Mouse (Mus musculus) embryo, embryonic 11.5 days (tissue): Measurements from ENCODE around the gene Gatad2a.
"Not testable (repeated sequence)": the region's sequence is repeated elsewhere in the genome, so short reads cannot be mapped to it uniquely, and the experiment has no call there.

Experiments
- DNase-seq: peaks from one replicate; pipeline ENCODE4 v3.0.0-alpha.2; 2012; ENCODE audit warnings: low read depth, low spot score

The Gatad2a gene

DNA sequence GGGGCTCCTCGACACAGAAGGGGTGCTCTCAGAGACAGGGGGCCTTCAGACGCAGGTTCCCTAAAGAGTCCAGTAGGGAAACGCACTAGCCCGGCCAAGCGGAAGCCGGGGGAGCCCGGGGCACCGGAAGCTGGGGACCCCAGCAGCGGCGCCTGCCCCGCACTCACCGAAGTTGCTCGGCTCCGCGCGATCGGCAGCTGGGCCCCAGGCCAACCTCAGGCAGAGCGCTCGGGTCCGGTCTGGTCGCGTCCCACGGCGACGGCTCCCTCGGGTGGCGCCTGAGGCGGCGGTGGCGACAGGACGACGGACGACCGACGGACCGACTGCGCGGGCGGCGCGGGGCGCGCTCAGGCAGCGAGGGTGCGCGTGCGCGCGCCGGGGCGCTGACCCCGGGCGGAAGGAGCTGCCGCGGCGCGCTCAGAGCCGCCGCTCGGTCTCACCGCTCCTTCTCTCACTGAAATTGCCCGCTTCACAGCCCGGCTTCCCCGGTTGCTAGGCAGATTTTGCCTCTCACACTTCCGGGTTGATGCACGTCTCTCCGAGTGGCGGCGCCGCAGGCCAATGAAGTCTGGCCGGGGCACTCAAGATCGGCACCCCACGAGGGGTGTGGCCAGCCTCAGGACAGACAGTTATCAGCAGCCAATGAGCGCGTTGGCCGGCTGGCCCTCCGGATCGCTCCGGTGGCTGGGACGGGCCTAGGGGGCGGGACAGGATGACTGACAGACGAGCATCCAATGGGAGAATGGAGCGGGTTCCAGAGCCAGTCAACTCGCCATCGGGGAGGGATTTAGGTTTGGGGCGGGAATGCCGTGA is at the start of gene Gatad2a:
TSS of gene Gatad2a (minus strand) at position 609 of the 813 bp plus-strand sequence.
- peak; percentile 99 for DNase-seq

DNA sequence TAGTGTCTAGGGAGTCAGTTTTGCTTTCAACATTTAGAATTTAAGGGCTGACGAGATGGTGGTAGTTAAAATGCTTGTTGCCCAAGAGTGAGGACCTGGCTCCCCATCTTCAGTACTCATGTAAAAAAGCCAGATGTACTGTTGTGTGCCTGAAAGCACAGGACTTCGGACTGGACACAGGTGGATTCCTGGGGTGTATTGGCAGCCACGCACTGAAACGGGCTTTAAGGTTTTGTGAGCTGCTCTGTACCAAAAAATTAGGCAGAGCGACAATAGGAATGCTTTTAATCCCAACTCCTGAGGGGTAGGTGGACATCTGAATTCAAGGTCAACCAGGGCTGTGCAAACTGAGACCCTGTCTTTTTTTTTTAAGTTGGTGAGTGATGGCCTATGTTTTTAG is 47.8 kb upstream of the Gatad2a start:
- no peak for DNase-seq

GRCm38 (mm10) chr8:70042583-70043455 is 46.6 kb upstream of the Gatad2a start, which contains the start of the genes Mau2 and Sugp1:
Mau2 (minus strand) TSS chr8:70042734.
Sugp1 (plus strand) TSS chr8:70042813.
- DNase-seq: peak; percentile 95

DNA sequence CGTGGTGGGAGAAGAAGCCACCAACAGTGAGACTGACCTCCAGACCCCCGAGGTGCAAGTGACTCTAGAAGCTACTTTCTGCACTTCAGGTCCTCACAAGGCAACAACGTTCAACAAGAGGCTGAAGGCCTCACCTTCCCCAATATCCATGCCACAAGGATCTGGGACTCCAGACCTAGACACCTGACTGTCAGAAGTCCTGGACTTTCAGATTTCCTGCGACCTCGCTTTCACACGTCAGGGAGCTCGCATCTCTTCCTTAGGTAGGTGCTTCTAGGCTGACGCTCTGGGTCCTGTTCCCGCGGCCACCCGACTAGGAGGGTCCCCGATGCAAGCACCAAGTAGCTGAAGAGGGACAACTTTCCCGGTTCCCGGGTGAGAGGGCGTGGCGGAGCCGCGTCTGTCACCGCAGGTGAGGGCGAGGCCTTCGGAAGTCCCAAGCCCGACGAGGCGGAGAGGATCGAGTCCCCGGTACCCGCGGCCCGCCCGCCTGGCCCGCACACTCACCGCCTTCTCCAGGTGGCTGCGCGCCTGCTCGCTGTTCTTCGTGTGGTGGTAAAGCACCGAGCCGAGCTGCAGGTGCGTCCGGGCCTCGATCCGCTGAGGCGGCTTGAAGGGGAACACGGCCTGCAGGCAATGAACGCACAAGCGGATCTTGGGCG is 45.8 kb upstream of the Gatad2a start:
- no peak for DNase-seq

DNA sequence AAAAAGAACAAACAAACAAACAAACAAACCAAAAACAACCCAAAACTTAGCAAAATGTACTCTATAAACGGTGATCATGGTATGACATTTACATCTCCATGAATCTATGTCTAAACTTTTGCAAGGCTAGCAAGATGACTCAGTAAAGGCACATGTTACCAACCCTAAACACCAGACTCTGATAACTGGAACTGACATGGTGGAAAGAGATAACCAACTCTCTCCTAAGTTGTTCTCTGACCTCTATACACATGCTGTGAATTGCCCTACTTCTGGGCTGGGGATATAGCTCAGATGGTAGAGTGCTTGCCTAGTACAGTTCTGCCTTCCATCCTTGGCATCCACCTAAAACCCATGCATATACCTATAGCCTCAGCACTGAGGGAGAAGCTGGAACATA is 41.8 kb upstream of the Gatad2a start:
- no peak for DNase-seq

DNA sequence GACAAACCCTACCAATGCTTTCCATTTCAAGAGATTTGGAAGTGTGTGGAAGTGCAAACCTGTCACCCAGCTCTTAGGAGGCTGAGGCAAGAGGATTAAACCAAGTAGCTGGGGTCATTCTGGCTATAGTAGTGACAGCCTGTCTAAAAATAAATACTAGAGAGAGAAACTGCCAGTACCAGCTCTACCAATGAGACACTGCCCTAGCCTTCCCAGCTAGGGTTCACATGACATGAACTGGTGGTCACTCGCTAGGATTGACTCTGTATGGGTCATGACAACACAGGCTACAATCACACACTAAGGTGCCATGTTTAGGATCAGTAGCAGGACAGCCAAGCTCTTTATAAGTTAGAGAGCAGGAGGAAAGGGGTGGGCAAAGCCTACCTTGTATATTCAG is 34.1 kb upstream of the Gatad2a start:
- no peak for DNase-seq

DNA sequence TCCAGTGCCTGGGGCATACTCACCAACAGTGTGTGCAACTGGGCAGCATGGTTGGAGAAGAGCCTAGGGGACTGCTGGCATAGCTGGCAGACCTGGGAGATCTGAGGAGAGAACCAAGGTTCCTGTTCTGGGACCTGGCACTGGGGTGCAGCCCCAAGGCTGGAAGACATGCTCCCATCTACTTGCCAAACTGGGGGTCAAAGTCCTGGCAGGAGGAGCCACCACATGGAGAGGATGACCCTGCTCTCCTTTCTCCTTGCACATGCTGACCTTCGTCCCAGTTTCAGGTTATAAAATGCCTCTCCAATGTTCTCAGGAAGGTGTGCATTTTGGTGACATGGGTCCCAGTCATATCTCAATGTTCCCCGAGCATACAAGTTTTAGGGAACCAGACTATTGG is 30.0 kb upstream of the Gatad2a start:
- no peak for DNase-seq

DNA sequence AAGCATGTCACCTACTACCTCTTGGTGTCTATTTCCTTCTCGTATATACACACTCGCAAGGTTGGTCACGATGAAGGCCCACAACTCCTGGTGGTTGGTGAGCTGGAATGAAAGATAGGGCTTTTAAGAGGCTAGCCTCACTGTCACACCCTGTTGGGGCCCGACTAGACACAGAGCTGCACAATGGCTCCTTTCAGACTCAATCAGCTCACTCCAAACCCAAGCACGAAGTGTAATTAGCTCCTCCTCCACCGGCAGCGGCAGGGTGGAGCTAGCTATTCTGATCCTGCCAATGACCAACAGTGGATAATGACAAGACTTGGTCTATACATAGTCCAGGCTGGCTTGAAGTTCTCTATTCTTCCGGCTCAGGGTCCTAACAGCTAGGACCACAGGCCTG is 27.4 kb upstream of the Gatad2a start:
- DNase-seq: no peak

DNA sequence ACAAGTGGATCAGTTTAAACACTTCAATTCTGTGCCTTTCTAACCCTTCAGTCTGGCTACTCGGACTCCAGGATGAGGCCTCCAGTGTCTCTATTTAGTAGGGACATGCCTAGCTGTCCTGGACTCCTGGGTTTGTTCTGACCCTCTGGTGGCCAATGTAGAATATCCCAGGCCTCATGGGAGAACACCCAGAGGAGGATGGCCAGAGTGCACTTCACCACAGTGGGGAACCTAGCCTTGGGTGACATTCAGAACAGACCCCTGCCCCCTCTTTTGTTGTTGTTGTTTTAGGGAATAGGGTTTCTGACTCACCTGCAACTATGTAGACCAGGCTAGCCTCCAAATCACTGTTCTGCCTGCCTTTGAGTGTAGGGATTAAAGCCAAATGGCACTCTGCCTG is 18.8 kb upstream of the Gatad2a start:
- no peak for DNase-seq

- DNase-seq: no peak
Observed at GRCm38 (mm10) chr8:70012763-70013162, 16.6 kb upstream of the Gatad2a start.

- DNase-seq: no peak
Observed at GRCm38 (mm10) chr8:70012350-70012749, 16.2 kb upstream of the Gatad2a start.

DNA sequence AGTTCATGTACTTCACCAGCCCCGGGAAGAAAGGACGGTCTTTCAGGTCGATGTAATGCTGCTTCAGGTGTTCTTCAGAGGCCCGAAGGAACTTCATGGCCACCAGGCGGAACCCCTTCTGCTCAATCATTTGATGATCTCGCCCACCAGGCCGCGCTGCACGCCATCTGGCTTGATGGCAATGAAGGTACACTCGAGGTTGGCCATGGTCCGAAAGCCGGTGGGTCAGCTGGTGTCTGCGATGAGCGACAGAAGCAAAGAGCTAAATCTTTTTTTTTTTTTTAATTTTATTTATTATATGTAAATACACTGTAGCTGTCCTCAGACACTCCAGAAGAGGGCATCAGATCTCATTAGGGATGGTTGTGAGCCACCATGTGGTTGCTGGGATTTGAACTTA is 14.6 kb upstream of the Gatad2a start:
- not testable (repeated sequence) for DNase-seq

DNA sequence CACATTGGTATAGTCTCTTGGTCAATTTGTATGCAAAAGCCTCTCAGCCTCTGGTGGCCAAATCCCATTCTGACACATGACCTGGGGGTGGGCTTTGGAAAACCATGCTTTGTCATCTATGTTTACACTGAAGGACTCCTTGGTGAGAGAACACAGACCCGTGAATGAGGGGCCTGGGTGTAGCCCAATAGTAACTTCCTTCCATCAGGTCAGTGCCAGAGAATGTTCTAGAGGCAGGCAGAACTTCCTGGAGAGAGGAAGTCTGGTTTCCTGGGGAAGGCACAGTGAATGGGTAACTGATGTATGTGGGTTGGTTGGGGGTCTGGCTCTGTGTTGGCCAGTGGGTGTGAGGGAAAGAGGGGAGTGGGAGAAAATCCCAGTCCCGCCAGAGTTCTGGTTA is 9.0 kb upstream of the Gatad2a start:
- DNase-seq: no peak

DNA sequence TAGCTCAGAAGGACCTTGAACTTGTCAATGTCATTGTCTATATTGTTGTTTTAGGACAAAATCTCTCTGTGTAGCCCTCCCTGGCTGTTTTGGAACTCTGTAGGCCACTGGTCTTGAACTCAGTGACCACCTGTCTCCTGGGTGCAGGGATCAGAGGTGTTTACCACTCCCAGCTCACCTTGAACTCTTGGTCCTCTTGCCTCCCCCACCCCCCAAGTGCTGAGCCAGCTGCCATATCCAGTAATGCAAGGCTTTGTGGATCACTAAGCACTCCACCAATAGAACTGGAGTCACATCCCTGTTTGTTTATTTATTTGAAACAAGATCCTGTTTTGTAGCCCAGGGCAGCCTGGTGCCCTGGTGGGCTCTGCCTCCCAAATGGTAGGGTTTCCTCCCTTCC is 8.2 kb upstream of the Gatad2a start:
- DNase-seq: no peak

DNA sequence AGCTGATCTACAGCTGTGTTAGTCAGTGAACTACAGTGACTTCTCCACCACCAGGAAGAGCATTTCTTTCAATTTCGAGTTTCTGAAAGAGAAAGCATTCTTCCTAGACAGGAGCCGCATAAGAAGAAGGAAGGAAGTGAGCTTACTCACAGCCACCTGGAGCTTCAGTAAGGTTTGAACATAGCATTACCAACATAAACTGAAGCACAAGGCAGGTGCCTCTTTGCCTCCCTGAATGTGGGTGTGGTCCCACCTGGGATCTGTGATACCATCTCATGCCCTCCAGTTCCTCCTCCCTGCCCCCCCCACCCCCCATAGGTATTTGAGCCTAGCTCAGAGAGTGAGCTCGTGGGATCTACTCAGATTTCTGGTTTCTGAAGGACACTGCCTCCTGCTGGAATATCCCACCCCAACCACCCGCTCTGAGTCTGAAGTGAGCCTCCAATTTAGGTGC is 7.0 kb upstream of the Gatad2a start:
- DNase-seq: no peak

DNA sequence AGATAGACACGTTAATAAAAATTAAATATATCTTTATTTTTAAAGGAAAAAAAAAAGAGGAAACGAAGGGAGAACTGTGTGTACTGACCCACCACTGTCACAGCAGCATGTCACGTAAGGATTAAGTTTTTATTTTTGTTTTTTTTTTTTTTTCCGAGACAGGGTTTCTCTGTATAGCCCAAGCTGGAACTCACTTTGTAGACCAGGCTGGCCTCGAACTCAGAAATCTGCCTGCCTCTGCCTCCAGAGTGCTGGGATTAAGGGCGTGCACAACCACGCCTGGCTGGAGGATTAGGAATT is 5.7 kb upstream of the Gatad2a start:
- DNase-seq: not testable (repeated sequence)

DNA sequence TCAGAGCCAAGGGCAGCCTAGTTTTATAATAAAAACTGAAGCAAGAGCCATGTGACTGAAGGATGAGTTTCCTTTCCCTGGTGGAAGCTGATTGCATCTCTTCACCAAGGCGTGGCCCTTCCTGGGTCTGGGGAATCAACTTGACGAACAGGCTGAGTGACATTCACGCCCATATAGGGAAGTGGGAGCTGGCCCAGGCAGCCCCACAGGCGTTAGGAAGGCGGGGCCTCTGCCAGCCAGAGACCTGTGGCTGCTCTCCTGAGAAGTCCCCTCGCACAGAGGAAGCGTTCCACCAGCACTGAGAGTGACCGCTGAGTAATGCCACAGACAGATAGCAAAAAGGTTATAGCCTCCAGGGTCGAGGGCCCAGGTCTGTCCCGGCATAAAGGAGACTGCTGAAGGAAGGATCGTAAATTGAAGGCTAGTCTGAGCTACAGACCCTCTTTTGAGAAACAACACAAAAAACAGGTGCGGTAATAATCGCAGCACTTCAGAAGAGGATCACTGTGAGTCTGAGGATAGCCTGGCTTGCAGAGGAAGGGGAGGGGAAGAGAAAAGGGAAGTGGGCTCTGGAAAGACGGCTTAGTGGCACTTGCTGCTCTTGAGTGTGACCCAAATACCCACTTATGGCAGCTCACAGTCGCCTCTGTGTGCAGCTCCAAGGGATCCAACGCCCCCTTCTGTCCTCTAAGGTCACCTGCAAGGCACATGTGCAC is 5.2 kb upstream of the Gatad2a start:
- peak; percentile 29 for DNase-seq

DNA sequence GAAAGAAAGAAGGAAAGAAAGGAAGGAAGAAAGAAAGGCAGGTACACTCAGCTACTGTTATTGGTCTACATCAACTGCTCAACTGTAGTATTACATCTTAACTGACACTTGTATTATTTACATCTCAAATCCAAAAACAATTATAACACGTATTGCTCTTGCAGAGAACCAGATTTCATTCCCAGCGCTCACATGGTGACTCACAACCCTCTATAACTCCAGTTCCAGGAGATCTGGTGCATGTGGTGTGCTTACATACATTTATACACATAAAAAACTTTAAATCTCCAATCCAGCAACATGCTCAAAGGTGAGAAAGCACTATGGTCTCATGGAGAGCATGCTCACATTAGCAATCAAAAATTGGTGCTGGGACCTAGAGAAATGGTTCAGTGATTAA is 4.0 kb upstream of the Gatad2a start:
- no peak for DNase-seq

DNA sequence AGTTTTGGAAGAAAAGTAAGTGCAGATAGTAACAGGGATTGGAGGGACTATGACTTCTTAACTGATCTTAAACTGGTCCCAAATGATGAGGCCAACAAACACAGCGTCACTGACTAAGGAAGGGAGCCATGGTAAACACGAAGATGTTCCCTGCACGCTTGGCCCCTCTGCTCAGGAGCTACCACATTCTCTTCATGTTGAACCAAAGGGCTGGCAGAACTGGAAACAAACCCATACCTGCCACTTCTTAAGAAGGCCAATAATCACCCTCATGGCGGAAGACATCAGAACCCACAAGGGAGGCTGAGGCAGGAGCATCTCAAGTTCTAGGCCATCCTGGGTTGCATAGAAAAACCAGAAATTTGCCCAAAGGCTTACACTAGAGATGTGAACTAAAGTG is 3.1 kb upstream of the Gatad2a start:
- no peak for DNase-seq

DNA sequence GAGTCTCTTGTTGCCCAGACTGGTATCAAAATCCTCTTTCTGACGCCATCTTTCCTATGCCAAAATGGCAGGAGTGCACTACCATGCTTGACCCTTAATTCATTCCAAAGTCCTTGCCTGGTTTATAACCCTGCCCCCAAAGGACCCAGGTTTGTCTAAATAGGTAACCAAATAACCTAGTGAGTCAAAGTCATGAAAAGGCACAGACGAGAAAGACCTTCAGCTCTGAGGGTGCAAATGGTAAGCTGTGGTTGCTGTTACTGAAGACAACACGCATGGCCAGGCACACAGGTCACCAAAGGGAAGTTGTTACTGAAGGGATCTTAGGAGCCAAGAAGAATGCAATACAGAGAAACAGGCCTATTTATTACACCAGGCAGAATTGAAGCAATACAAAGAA is 2.5 kb upstream of the Gatad2a start:
- DNase-seq: no peak

GRCm38 (mm10) chr8:69996589-69997285 is 553 bp upstream of the Gatad2a start:
- DNase-seq: no peak
